Mouse (Mus musculus): ENCODE data around the gene Ccdc91.

The Ccdc91 gene

DNA sequence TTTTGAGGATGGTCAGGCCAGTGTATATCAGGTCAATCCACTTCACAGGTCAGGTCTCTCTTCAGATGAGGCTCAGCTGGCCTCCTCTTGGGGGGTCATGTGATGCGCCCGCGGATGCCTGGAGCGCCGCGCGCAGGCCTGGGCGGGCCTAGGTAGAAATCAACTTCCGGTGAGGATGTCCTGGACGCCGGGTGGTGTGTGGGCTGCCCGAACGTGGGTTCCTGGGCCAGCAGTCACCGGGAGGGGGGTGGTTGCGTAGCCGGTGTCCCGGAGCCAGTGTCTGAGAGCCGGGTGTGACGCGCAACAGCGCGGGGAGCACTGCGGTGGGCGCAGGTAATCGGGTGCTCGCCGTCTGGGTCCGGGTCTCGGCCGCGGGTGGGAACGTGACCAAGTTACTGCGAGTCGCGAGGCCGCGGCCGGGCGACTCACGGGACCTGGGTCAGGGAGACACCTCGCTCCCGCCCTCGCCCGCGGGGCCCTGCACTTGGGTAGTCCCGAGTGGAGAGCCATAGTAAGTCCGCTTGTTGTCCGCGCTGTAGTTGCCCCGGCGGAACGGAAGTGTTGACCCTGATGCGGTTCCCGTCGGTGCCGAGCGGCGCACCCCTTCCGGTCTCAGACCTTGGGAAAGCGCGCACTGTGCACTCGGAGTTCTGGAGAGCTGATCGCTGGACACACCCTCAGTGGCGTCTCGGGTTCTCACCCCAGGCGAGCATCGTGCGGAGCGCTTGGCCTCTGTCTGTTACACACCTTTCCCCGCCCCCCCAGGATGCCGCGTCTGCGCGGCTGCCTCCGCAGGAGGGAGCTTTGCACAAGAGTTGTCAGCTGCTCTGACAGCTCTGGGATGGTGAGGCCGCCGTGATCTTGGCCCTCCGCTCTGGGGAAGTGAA lies at the start of gene Ccdc91:
TSS of gene Ccdc91 (plus strand) at position 102 of the 887 bp plus-strand sequence.
- in situ Hi-C loops (cut with MboI, MseI): no loop called here

- in situ Hi-C loops (cut with MboI, MseI): no loop called here
Observed at GRCm38 (mm10) chr6:147426927-147427487, 48.6 kb upstream of the Ccdc91 start.

- in situ Hi-C loops (cut with MboI, MseI): no loop called here
Observed at GRCm38 (mm10) chr6:147455775-147456174, 19.9 kb upstream of the Ccdc91 start.

DNA sequence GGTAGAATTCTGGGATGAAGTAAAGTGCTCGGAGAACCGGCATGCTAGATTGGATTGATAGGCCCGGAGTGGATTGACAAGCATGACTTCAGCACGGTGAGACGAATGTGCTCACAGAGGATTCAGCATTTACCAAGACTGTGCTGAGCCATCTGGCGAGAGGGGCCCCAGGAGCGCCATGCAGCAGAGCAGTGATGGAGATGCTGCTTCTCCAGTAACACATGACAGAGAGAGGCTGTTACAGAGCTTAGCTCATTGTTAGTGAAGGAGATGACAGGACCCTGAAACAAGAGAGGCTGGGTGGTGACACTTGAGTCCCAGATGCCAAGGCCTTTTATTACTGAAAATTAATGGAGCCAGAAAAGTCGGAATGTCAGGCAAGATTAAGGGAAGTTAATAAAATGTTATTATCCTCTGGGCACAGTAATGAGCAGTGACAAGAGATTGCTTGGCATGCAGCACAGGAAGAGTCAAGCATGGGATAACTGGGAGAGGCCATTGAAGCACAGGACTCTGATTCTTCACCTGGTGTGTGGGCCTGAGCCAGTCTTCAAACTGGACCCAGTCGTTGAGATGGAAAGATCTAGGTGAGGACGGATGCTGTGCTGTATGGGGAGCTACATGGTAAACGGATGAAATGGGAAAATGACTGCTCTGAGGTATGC lies 16.9 kb upstream of the Ccdc91 start:
- in situ Hi-C loops (cut with MboI, MseI): no loop called here

- in situ Hi-C loops (cut with MboI, MseI): no loop called here
Observed at GRCm38 (mm10) chr6:147470016-147470415, 5.6 kb upstream of the Ccdc91 start.

DNA sequence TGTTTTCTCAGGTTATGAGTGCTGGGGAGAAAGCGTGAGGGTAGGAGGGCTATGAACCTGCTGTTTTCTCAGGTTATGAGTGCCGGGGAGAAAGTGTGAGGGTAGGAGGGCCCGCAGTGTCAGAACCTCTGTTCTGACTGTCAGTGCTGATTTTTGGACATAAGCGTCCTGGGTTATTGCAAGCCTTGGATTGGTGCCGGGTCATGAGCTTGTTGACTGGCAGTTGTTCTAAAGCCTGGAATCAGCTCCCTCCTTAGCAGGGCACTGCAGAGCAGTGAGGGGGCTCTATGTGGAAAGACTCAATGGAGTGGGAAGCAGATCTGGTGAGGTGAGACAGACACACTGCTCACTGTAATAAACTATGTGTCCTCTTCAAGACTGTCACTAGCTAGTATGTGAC lies 5.5 kb downstream of the Ccdc91 start:
- in situ Hi-C loops (cut with MboI, MseI): no loop called here

DNA sequence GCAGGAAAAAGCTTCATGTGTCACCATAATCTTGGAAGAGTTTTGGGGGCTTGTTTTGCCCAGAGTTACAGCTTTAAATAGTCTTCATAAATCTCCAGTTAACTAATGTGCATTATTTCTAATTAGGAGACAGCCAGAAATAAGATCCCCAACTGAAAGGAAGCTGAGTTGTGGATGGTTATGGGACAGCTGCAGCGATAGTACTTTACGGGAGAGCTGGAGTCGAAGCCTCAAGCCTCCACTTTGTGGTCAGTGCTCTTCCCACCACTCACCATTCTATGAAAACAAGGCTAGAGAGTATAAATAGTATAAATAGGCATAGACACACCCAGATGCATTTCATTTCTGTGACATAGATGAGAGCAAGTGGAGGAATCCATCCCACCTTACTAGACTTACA lies 14.5 kb downstream of the Ccdc91 start:
- in situ Hi-C loops (cut with MboI, MseI): no loop called here

DNA sequence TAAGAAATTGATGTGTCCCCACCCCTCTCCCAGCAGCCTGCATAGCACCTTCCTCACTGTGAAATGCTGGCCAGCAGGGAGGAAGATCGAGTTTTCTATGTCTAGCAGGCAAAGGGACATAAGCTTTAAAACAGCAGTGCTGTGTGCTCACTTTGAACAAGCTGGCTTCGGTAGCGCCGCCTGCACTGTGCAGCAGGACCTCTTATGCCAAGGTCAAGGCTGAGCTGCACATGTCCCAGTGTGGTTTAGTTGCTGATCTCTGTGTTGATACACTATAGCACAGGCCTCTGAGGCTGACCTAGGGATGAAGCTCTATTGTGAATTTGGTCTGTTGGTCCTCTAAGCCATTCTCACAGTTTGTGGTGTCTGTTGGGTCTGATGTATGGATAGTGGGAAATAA lies 16.9 kb downstream of the Ccdc91 start:
- in situ Hi-C loops (cut with MboI, MseI): no loop called here

- in situ Hi-C loops (cut with MboI, MseI): no loop called here
Observed at GRCm38 (mm10) chr6:147501439-147501838, 25.8 kb downstream of the Ccdc91 start.

DNA sequence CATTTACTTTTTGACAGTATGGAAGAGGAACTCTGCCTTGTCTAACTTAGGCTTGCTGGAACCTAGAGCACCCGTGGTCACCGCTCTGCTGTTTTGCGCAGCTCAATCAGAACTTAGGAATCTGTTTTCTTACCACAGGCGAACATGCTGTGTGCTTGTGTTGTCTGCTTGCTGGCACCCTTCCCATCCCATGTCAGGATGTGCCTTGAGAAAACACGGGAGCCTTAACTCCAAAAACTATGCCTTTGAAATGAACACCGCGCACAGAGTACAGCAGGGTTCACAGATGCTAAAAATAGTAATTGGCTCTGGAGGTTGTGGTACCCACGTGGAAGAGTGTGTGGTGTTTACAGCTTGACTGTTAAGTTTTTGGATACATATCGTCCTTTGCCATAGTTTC lies 30.4 kb downstream of the Ccdc91 start:
- in situ Hi-C loops (cut with MboI, MseI): no loop called here

GRCm38 (mm10) chr6:147506496-147506895 lies 30.9 kb downstream of the Ccdc91 start:
- in situ Hi-C loops (cut with MboI, MseI): no loop called here

DNA sequence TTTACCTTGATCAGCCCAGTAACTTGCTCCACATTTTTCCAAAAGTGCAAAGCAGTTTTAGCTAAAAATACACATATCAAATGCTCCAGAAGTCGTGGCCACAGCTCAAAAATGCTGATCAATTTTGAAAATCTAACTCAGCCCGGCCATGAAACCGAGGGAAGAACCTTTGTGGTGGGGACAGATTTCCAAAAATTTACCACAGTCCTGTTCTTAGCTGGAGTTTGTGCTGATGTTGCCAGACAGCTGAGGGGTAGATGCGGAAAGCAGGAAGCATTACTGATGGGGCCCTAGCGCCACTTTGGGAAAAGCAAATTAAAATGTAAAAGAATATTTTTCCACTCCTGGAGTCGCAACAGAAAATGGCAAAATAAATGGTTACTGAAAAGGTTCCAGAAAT lies 31.6 kb downstream of the Ccdc91 start:
- in situ Hi-C loops (cut with MboI, MseI): no loop called here

DNA sequence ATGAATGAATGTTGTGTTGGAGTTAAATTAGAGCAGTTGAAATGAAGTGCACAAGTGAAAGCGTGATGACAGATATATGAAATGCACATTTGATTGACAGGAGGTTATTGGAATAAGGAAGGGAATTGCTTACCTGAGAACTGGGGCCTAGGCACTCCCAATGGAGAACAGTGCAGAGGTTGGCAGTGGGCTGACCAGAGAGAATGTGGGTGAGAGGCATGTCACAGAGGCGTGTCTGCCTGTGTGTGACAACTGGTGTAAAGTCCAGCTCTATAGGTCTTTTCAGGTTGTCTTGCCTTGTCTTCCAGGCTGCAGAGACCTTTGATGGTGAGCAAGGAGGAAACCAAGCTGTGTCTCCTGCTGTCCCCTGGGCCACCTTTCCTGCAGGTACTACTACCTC lies 34.9 kb downstream of the Ccdc91 start:
- in situ Hi-C loops (cut with MboI, MseI): no loop called here

- in situ Hi-C loops (cut with MboI, MseI): no loop called here
Observed at GRCm38 (mm10) chr6:147517909-147518308, 42.3 kb downstream of the Ccdc91 start.

DNA sequence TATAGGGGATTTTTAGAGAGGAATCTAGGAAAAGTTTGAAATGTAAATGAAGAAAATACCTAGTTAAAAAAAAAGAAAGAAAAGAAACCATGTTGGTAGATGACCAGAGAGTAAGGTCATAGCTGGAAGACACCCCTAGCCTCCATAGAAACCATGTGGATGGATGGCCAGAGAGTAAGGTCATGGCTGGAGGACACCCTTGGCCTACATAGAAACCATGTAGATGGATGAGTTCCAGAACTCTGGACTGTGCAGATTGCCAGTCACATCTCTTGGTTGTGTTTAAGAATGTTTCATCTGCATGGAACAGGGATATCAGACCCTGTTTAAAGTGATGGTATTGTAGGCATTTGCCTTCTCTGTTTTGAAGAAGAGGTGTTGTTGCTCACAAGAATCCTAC lies 49.6 kb downstream of the Ccdc91 start:
- in situ Hi-C loops (cut with MboI, MseI): no loop called here

DNA sequence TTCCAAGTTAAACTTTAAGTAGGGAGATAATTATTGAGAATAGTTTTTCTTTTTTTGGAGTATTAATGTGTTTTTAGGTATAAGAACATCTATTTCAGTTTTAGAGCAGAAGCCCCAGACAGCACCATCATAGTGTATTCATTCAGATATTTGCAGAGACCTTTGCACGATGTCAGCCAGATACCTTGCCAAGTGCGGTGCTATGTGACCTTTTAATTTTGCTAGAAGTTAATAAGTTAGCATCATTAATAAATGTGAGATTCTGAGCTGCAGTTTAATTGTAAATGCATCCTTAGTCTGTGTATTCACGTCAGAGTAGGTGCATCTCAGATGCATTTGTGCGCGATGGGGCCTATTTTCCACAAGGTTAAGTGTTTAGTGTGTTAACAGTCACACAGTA lies 59.3 kb downstream of the Ccdc91 start:
- in situ Hi-C loops (cut with MboI, MseI): no loop called here

GRCm38 (mm10) chr6:147538236-147538635 lies 62.6 kb downstream of the Ccdc91 start:
- in situ Hi-C loops (cut with MboI, MseI): no loop called here

GRCm38 (mm10) chr6:147539056-147539600 lies 63.5 kb downstream of the Ccdc91 start:
- in situ Hi-C loops (cut with MboI, MseI): no loop called here

GRCm38 (mm10) chr6:147540942-147541341 lies 65.3 kb downstream of the Ccdc91 start:
- in situ Hi-C loops (cut with MboI, MseI): no loop called here

- in situ Hi-C loops (cut with MboI, MseI): no loop called here
Observed at GRCm38 (mm10) chr6:147555591-147555990, 80.0 kb downstream of the Ccdc91 start.

- in situ Hi-C loops (cut with MboI, MseI): no loop called here
Observed at GRCm38 (mm10) chr6:147559316-147559715, 83.7 kb downstream of the Ccdc91 start.

DNA sequence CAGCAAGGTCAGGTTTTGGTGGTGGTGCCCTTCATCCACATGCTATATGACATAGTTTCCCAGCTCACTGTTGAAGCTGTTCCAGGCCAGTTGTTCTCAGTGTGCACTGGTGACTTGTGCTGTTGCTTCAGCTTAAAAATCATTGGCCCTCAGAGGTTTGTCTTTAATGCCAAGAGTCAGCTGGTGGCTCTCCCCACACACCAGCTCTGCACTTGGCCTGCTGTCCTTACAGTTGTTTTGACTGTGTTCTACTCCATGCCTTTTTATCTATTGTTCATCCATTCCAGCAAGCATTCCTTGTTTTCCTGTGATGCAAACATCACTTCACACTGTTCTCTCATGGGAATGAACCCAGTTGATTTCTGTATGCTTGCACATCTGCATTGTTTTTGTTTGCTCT lies 84.8 kb downstream of the Ccdc91 start:
- in situ Hi-C loops (cut with MboI, MseI): no loop called here

Data from T-helper 2 cell (primary cell).